Mouse (Mus musculus): ENCODE measurements around the gene Hk2. TPM values are rescaled to one million over a fixed set of nuclear protein-coding genes. Genes with fewer than 3 reads are reported as not detected.
"Not testable (repeated sequence)": the region's sequence is repeated elsewhere in the genome, so short reads cannot be mapped to it uniquely, and the experiment has no call there.

Gene Hk2
- total RNA-seq, 2 experiments from 2014 or later: 6.9 to 8.3 TPM

- not testable (repeated sequence) for DNase-seq
Measured at GRCm38 (mm10) chr6:82679286-82679685, 95.0 kb downstream of the Hk2 start.

GRCm38 (mm10) chr6:82677629-82678028, 96.6 kb downstream of the Hk2 start:
- DNase-seq: not testable (repeated sequence)

Other genes starting within 250 kb of the Hk2 start
- gene Pole4, start 69.1 kb downstream of the Hk2 start, total RNA-seq (2021): 10 to 100 TPM; 34.3 to 35.3 TPM
- 10 to 100 TPM; 41.0 to 41.2 TPM for gene Sema4f, start 165.3 kb upstream of the Hk2 start, total RNA-seq (2021)
- gene M1ap, start 172.4 kb upstream of the Hk2 start, total RNA-seq (2021): not detected